Comparison of ENCODE assay signal across 13 mouse cellular contexts in genomic region chr4:126197485-126197884, GRCm38 (mm10). TPM values are rescaled to one million over a fixed set of nuclear protein-coding genes. Genes with fewer than 3 reads are reported as not detected.
DNase-seq lines count a peak whose midpoint lies in the region; ATAC-seq and TF ChIP-seq lines count a peak whose summit lies in the region.
"Had no signal": no experiment of that assay in that cellular context is flagged by ENCODE, and none has a peak within 500 bp of the region (broad histone marks: within the 10 kb centered on the region; RNA-seq: fewer than 3 reads in every experiment).

No protein-coding gene starts in this region.

- H3K27me3 ChIP-seq in lung, embryonic 14.5 days (ENCODE audit: insufficient read depth, low read length) = no peaks in the 10 kb centered on the region
- no peaks in the 10 kb centered on the region for H3K27me3 ChIP-seq in splenic B cell, adult 2 months (ENCODE audit: control insufficient read depth, insufficient read depth, low read length, poor library complexity, severe bottlenecking)
- H3K27me3 ChIP-seq: lung, embryonic 15.5 days; stomach, embryonic 15.5 days had no signal

- intact Hi-C loops in heart, postnatal 25 days (cut with DNase I) = no loop called here

- no peak overlapping the region for H3K4me2 ChIP-seq in lung, embryonic 14.5 days
- H3K4me2 ChIP-seq: lung, embryonic 15.5 days; stomach, embryonic 15.5 days had no signal

- peaks cover 52% of the 10 kb centered on the region for H3K36me3 ChIP-seq in lung, embryonic 14.5 days (ENCODE audit: insufficient read depth)
- H3K36me3 ChIP-seq in splenic B cell, adult 2 months (ENCODE audit: control insufficient read depth, insufficient read depth, low read length, poor library complexity, severe bottlenecking) = peaks cover 3% of the 10 kb centered on the region; the same call in 1 of the 2 replicates

- H3K9ac ChIP-seq in lung, embryonic 14.5 days = no peak overlapping the region
- H3K9ac ChIP-seq: lung, embryonic 15.5 days; stomach, embryonic 15.5 days had no signal

- ATAC-seq in lung, embryonic 14.5 days (ENCODE audit: insufficient read depth) = no peak
- ATAC-seq: activated CD4-positive, CD25-positive, alpha-beta regulatory T cell, adult 4 months; inflammation-experienced regulatory T-cells, adult 6 months had no signal

- H3K27ac ChIP-seq in lung, embryonic 14.5 days (ENCODE audit: low read depth) = no peak overlapping the region
- H3K27ac ChIP-seq: lung, embryonic 15.5 days; stomach, embryonic 15.5 days had no signal

- no peak overlapping the region for H3K4me3 ChIP-seq in lung, embryonic 14.5 days (ENCODE audit: low read depth, low read length)
- no peak overlapping the region for H3K4me3 ChIP-seq in lung, adult 2 months (replicated peaks; ENCODE audit: extremely low read depth, low read depth, low read length)
- H3K4me3 ChIP-seq: lung, embryonic 15.5 days; stomach, embryonic 15.5 days had no signal

- DNase-seq in heart, adult 11 months = peak; percentile 92
- no peak for DNase-seq in heart, postnatal 25 days (ENCODE audit: low spot score)
- peak; percentile 71 for DNase-seq in lung, embryonic 14.5 days
- no peak for DNase-seq in lung, adult 2 months
- peak; percentile 59 for DNase-seq in induced T-regulatory cell, adult 2 months (ENCODE audit: low read depth)
- DNase-seq in splenic B cell, adult 2 months (ENCODE audit: low read depth, low spot score) = peak; percentile 25
- DNase-seq in cerebellum, adult 11 months = no peak
- DNase-seq in left cerebral cortex, adult 9 months (ENCODE audit: low spot score in 2 of 2) = no peak
- DNase-seq: cerebellum, adult 9-10 months had no signal

- TF ChIP-seq CTCF in lung, embryonic 14.5 days (IDR thresholded peaks at IDR 0.05; ENCODE audit: low read depth) = no peak
- no peak for TF ChIP-seq CTCF in lung, adult 2 months (IDR thresholded peaks at IDR 0.05; ENCODE audit: insufficient read depth, low read length)

- peaks cover 15% of the 10 kb centered on the region for H3K4me1 ChIP-seq in lung, embryonic 14.5 days (ENCODE audit: insufficient read depth)
- H3K4me1 ChIP-seq in lung, adult 2 months (ENCODE audit: control insufficient read depth, insufficient read depth, low read length) = peaks cover 23% of the 10 kb centered on the region

- H3K9me3 ChIP-seq in lung, embryonic 14.5 days (ENCODE audit: low read depth, low read length) = no peaks in the 10 kb centered on the region
- H3K9me3 ChIP-seq: lung, embryonic 15.5 days; stomach, embryonic 15.5 days had no signal

- no peak for TF ChIP-seq POLR2A in lung, adult 2 months (IDR thresholded peaks at IDR 0.05; ENCODE audit: borderline replicate concordance, extremely low read depth, low read depth, low read length)

- WGBS in lung, embryonic 14.5 days = 47% methylated on average over 3 of the region's 3 CpGs
- WGBS in lung, adult 2 months = 15% methylated on average over 3 of the region's 3 CpGs

RNA-seq across cellular contexts. Expression of gene Thrap3, which starts 5.1 kb away (rescaled TPM):
- total RNA-seq in heart, postnatal 25 days (2021) = 100 to 1,000 TPM; 108 to 111 TPM
- polyA plus RNA-seq in lung, embryonic 14.5 days (2014; fragmentation: Nextera tagmentation; extraction: Ambion mirVana) = 262 and 268 TPM in 2 replicates
- 40.0 and 62.8 TPM in 2 replicates for polyA plus RNA-seq in lung, adult 2 months (2012; rRNA removed)

RNA-seq across cellular contexts. Expression of gene Sh3d21, which starts 34.2 kb away (rescaled TPM):
- total RNA-seq in heart, postnatal 25 days (2021) = 1 to 10 TPM; 1.9 to 3.1 TPM
- polyA plus RNA-seq in lung, embryonic 14.5 days (2014; fragmentation: Nextera tagmentation; extraction: Ambion mirVana) = 5.7 and 7.0 TPM in 2 replicates
- polyA plus RNA-seq in lung, adult 2 months (2012; rRNA removed) = 6.2 and 7.5 TPM in 2 replicates

RNA-seq across cellular contexts. Expression of gene Eva1b, which starts 49.9 kb away (rescaled TPM):
- total RNA-seq in heart, postnatal 25 days (2021) = 10 to 100 TPM; 15.2 to 17.6 TPM
- polyA plus RNA-seq in lung, embryonic 14.5 days (2014; fragmentation: Nextera tagmentation; extraction: Ambion mirVana) = 92.6 and 97.8 TPM in 2 replicates
- 221 and 295 TPM in 2 replicates for polyA plus RNA-seq in lung, adult 2 months (2012; rRNA removed)

RNA-seq across cellular contexts. Expression of gene Map7d1, which starts 58.7 kb away (rescaled TPM):
- 100 to 1,000 TPM; 255 to 285 TPM for total RNA-seq in heart, postnatal 25 days (2021)
- 50.7 and 61.1 TPM in 2 replicates for polyA plus RNA-seq in lung, embryonic 14.5 days (2014; fragmentation: Nextera tagmentation; extraction: Ambion mirVana)
- polyA plus RNA-seq in lung, adult 2 months (2012; rRNA removed) = 153 and 194 TPM in 2 replicates

Comparison
In these comparisons a context has a peak if more than half of its experiments do, and no peak if none do; other contexts are left out.
1. DNase-seq: peak in heart, adult 11 months (single experiment), lung, embryonic 14.5 days (single experiment), induced T-regulatory cell, adult 2 months (single experiment) and splenic B cell, adult 2 months (single experiment); none in heart, postnatal 25 days (single experiment), lung, adult 2 months (single experiment), cerebellum, adult 11 months (single experiment) and left cerebral cortex, adult 9 months (0 of 2).